Mouse (Mus musculus) layer of hippocampus, postnatal 25 days (tissue): ENCODE data around the gene Gm42878. TPM values are rescaled to one million over a fixed set of nuclear protein-coding genes. Genes with fewer than 3 reads are reported as not detected.
A peak's percentile ranks its signal among the peaks of the same experiment; 100 is the strongest.

Experiments used
- DNase-seq, 2 experiments: peaks; one replicate each; pipeline ENCODE4 v3.0.0; 2022; ENCODE audit warnings: mixed read lengths in 2 of 2, low spot score in 1 of 2; ENCODE audit errors: extremely low spot score in 1 of 2
- total RNA-seq, 2 experiments: library from RNA; stranded (reverse); gene quantifications; 2 replicates each; pipeline ENCODE4 v1.2.3; 2021

Gene Gm42878
- not detected for total RNA-seq

DNA sequence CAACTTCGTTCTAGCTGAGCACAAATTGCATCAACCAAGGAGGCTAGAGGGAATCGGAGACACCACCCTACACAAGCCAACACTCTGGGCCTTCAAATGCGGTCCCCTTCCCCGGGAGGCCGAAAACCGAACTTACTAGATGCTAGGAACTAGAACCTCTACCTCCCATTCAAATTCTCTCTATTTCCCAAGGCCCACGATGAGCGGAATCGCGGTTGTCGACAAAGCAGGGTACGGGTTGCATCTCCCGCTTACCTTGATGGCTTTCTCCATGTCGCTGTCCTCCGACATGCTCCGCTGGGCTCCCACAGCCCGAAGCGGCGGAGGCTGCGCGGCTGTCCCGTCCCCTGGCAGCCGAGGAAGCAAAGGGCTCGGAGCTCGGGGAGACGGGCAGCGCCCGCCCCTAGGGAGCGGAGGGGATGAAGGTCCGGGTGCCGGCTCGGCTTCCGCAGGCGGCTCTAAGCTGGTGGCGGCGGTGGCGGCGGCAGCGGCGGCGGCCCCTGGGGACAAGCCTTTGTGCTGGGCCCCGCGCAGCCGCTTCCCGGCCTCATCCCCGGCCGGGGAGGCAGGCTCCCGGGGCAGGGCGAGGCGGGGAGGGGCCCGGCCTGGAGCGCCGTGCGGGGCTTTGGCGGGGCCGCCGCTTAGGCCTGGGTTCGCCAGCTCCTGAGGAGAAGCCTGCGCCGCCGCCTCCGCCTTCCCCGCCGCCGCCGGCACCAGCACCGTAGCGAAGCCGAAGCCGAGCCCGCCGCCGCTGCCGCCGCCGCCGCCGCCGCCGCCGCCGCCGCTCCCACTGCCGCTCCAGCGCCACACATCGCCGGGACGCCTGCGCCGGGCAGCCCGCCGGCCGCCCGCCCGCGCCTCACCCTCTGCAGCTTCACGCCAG lies at the start of gene Gm42878, which contains the start of gene Adam1a:
Gene Gm42878, minus strand, starts transcription at position 573 of the 883 bp plus-strand sequence.
Gene Adam1a, minus strand, starts transcription at position 573 of the 883 bp plus-strand sequence.
- DNase-seq: peak; percentile 10 to 19

GRCm38 (mm10) chr5:121594714-121595313 lies 49.5 kb upstream of the Gm42878 start:
- no peak for DNase-seq

DNA sequence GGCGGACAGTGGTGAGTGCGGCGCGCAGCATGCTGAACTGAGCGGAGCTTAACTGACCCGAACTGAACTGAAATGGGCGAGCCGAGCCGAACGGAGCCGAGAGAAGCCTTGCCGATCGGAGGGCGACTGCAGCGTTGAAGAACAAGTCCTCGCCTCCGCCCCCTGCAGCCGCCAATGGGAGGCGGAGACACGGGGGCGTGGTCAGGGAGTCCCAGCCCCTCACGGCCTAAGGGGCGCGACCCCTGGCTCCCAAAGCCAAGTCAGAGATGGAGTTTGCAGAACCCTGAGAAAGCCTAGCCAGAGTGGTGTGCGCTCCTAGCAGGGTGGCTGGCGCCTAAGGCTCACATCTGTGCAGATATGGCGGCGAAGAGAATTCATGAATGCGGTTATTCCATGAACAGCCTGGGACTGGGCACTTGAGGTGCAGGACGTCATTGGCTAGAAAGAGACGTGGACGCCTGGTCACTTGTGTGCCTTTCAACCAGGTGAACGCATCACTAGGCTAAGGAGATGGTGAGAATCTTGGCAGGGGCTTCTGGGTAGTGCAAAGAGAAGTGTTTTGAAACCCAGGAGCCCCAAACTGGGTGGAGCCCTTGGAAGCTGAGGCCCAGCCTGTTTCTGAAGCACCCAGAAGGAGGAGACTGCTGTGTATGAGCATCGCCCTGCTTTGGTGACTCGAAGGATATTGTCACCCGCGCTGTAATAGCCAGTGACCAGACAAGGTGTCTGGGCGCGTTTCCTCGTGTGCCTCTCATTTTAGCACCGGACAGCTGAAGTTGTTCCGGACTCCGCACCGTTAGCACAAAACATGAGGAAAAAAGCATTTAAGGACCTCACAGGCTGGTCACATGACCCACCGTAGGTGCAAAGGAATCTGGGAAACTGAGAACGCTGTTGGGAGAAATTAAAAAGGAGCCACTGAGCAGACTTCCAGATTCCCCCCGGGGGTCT lies 48.4 kb upstream of the Gm42878 start, which contains the start of gene Aldh2:
Gene Aldh2, minus strand, starts transcription at position 374 of the 951 bp plus-strand sequence.
- DNase-seq: peak; percentile 43 to 67

DNA sequence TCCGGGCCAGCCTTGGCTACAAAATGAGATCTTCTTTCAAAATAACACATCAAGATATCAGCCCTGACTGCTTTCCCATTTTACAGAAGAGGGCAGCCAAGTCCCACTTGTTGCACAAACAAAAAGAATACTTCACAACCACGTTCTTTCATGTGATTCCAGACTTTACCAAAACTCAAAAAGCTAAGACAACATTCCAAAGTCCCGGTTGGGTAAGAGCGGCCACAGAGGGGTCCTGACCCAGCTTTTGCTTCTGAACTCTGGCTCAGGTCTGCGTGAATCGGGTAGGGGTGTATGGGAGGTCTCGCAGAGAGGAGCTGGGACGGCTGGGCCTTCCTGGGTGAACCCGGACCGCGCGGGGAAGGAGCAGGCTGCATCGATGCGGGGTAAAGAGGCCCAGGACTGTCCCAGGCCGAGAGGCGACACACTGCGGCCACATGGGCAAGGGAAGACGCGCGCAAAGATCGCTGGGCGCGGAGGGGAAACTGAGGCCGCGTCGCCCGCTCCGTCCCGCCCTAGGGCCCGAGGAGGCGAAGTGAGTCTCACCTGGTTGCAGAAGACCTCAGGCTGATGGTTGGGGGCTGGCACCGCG lies 47.6 kb upstream of the Gm42878 start:
- peak in 1 of 2 experiments; percentile 12 for DNase-seq

DNA sequence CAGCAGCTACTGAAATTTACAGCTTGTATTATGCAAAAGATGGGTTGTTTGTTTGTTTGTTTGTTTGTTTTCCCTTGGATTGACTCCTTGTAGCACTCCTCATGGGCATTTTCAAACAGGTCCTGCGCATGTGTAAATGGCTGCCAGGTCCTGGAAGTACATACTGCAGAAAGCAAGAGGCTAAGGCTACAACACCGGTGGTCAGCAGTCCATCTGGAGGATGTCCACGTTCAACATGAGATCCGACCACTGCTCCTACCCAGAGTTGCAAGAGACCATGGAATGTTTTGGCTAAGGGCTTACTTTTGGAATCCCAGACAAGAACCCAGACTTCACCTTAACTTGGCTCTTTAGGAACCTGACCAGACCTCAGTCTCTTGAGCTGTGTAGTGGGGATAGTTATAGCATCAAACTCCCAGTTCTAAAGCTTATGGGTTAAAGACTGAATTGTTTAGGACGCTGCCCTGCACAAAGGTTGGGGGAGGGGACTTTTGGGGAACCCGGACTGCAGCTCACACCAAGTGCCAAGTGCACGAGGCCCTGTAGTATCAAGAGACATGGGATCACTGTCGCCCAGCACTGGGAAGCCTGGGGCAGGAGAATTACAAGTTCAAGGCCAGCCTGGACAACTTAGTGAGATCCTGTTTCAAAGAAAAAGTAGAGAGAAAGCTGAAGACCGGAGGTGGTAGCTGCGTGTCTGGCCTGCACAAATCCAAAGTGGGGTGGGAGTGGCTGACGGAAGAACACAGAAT lies 47.0 kb upstream of the Gm42878 start:
- DNase-seq: no peak

GRCm38 (mm10) chr5:121591417-121592063 lies 46.3 kb upstream of the Gm42878 start:
- no peak for DNase-seq

DNA sequence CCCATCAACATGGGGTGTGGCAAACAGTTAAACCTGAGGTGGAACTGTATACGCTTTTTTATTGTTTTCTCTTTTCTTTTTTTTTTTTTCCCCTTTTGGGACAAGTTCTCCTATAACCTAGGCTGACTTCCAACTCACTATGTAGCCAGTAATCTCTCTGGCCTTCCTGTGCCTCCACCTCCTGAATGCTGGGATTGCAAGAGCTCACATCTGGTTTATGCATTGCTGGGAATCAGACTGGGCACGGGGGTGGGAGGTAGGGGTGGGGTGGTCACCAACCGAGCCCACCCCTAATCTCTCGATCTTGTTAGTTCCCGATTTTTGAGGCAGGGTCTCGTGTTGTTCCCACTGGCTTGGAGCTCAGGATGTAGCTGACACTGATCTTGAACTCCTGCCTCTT lies 44.6 kb upstream of the Gm42878 start:
- DNase-seq: no peak

DNA sequence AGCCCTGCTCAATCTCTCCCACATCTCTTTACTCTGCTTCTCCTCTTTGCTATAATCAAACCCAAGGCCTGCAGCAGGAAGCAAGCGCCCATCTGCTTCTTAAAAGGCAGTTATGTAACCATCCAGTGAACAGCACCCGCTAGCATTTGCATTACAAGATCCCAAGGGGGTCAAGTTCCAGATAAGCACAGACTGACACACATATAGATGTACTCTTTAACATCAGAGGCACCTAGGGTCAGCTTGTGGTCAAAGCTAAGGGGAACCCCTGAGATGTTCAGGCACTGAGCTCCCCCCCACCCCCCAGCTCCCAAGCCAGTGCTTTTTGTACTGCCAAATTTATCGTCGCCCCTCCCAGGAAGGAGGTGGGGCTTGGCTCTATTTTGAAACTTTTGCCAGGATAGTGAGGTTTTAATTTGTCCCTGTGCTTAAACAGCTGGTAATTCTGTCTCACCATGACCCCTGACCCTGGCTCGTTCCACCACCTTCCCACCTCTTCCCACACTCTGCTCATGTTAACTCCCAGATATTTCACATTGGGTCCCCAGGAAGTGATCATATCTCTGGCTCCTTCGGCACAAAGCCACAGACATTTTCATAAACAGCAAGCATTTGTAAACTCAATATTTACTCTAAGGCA lies 41.2 kb upstream of the Gm42878 start:
- peak; percentile 15 to 31 for DNase-seq

DNA sequence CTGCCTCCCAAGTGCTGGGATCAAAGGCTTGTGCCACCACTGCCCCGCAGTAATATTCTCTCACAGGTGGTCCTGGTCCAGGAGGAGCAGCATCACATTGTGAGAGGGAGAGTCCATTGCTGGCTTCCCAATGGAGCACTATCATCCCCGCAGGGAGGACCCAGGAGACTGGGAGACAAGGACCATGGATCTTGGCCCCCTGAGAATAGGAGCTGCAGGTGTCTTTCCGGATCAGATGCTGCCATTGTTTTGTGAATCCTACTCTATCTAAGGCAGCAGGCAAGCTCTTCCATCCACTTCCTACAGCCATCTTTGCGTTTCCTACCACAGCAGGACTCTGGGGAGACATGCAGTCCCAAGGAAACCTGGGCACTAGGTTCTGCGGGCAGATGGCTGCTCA lies 40.4 kb upstream of the Gm42878 start:
- no peak for DNase-seq

GRCm38 (mm10) chr5:121585005-121585404 lies 39.7 kb upstream of the Gm42878 start:
- no peak for DNase-seq

DNA sequence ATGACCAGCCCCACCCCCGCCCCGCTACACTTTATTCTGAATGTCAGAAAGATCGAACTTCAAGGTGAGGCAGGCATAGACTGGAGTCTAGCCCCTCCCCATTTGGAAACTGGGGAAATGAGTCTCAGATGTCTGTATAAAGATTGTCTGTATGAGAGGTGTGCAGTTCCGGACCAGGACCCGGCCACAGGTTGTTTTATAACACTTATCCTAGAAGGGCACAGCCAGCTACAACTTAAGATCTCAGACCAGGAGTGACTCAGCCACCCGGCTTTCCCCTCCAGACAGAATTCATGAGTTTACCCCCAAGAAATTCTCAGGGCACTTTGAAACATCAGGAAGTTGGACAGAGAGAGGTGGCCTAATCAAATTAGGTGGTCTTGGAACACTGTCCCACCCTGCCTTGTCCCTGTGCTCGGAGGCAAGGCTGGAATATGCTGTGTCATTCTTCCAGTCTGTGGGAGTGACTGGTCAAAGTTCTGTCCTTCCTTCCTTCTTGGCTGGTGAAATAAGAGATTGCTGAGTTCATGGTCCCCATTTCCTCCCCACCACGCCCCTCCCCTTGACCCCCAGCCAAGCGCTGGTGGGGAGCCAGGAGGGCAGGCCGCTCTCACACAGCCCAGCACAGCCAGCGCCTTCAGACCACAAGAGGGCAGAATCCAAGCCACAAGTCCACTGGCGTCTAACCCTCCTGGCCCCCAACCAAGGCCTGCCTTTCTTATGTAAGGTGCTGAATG lies 38.7 kb upstream of the Gm42878 start:
- DNase-seq: peak; percentile 17 to 62

DNA sequence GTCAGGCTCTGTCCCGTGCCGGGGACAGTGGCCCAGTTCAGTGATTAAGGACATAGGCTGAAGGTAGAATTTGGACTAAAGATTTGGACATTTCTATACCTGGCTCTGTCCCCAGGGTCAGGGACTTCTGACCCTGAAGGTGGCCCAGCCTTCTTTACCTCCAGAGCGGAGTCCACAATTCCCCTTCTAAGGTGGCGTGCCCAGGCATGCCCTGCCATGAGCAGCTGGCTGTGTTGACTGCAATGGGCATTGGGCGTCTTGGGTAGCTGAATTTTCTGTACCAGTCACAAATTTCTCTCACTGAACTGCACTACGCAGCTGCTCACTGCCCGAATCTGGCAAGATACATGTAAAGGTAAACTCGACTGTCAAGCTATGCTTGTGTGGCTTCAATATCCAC lies 36.7 kb upstream of the Gm42878 start:
- no peak for DNase-seq

GRCm38 (mm10) chr5:121576927-121577488 lies 31.7 kb upstream of the Gm42878 start:
- DNase-seq: no peak

GRCm38 (mm10) chr5:121575867-121576266 lies 30.6 kb upstream of the Gm42878 start:
- DNase-seq: no peak

- DNase-seq: no peak
Observed at GRCm38 (mm10) chr5:121574145-121574544, 28.9 kb upstream of the Gm42878 start.

GRCm38 (mm10) chr5:121570787-121571186 lies 25.5 kb upstream of the Gm42878 start:
- DNase-seq: no peak

- DNase-seq: no peak
Observed at GRCm38 (mm10) chr5:121569881-121570420, 24.7 kb upstream of the Gm42878 start.
